Mouse (Mus musculus): ENCODE measurements at regions not wholly inside any gene's neighbourhood (a gene's known extent, or its start where the extent isn't known, plus 50 kb on each side); places are given as distances from the start of the nearest gene placed in this dataset.

- H3K27me3 ChIP-seq (ENCODE audit: control insufficient read depth, insufficient read depth, low read length) = no peaks in the 10 kb centered on the region
- H3K27ac ChIP-seq (ENCODE audit: low read depth, low read length) = no peak overlapping the region
- H3K36me3 ChIP-seq (ENCODE audit: control insufficient read depth, insufficient read depth, low read length) = no peaks in the 10 kb centered on the region
- no peak for ATAC-seq (ENCODE audit: low FRiP score, low TSS enrichment)
- no peak overlapping the region for H3K9ac ChIP-seq (ENCODE audit: low read depth, low read length)
- WGBS = 90% methylated on average over 8 of the region's 8 CpGs
- no peak overlapping the region for H3K4me3 ChIP-seq (ENCODE audit: low read length)
- no peaks in the 10 kb centered on the region for H3K4me1 ChIP-seq (ENCODE audit: control insufficient read depth, insufficient read depth, low read length)
- H3K9me3 ChIP-seq (ENCODE audit: control insufficient read depth, low read length) = no peaks in the 10 kb centered on the region
- H3K4me2 ChIP-seq (replicated peaks; ENCODE audit: low read depth, low read length) = no peak overlapping the region
These were observed 310.9 kb downstream of the Epha7 start for GRCm38 (mm10) chr4:29123697-29124377.

DNA sequence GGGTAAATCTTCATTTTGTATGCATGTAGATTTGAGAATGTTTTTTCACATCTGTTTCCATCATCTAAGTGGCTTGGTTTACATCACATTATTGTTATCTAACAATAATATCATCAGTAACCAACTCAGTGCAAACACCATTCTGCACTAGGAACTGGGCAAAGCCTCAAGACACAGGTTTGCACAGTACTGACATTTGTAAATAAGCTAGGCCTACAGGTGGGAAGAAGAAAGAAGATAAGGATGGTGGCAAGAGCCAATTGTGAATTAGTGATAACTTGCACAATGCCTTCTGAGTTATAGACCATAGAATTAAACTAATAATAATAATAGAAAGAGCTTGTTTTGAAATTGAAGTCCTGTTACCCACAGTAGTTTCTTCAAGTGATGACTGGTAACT is 317.6 kb downstream of the Epha7 start:
- H3K27me3 ChIP-seq (ENCODE audit: control insufficient read depth, insufficient read depth, low read length) = no peaks in the 10 kb centered on the region
- H3K27ac ChIP-seq (ENCODE audit: low read depth, low read length) = no peak overlapping the region
- H3K4me3 ChIP-seq (ENCODE audit: low read length) = no peak overlapping the region
- H3K4me2 ChIP-seq (replicated peaks; ENCODE audit: low read depth, low read length) = no peak overlapping the region
- no peak overlapping the region for H3K9ac ChIP-seq (ENCODE audit: low read depth, low read length)
- H3K4me1 ChIP-seq (ENCODE audit: control insufficient read depth, insufficient read depth, low read length) = no peaks in the 10 kb centered on the region
- H3K36me3 ChIP-seq (ENCODE audit: control insufficient read depth, insufficient read depth, low read length) = no peaks in the 10 kb centered on the region
- no peak for ATAC-seq (ENCODE audit: low FRiP score, low TSS enrichment)
- no peaks in the 10 kb centered on the region for H3K9me3 ChIP-seq (ENCODE audit: control insufficient read depth, low read length)

- no peaks in the 10 kb centered on the region for H3K4me1 ChIP-seq (ENCODE audit: control insufficient read depth, insufficient read depth, low read length)
- no peak overlapping the region; the same call in 1 of the 2 replicates for H3K4me3 ChIP-seq (ENCODE audit: low read length)
- peak; percentile 83 for ATAC-seq (ENCODE audit: low FRiP score, low TSS enrichment)
- H3K36me3 ChIP-seq (ENCODE audit: control insufficient read depth, insufficient read depth, low read length) = no peaks in the 10 kb centered on the region
- H3K27me3 ChIP-seq (ENCODE audit: control insufficient read depth, insufficient read depth, low read length) = no peaks in the 10 kb centered on the region
- 23% methylated on average over 21 of the region's 21 CpGs for WGBS
- peak overlapping the region; percentile 59; the same call in 1 of the 2 replicates for H3K27ac ChIP-seq (ENCODE audit: low read depth, low read length)
- no peaks in the 10 kb centered on the region for H3K9me3 ChIP-seq (ENCODE audit: control insufficient read depth, low read length)
- H3K9ac ChIP-seq (ENCODE audit: low read depth, low read length) = no peak overlapping the region
- peak overlapping the region; percentile 31 for H3K4me2 ChIP-seq (replicated peaks; ENCODE audit: low read depth, low read length)
These were observed 320.7 kb downstream of the Epha7 start for GRCm38 (mm10) chr4:29133404-29134307.

GRCm38 (mm10) chr4:29135685-29136385 is 322.9 kb downstream of the Epha7 start:
- Histone ChIP-seq H3K4me2 (replicated peaks; ENCODE audit: low read depth, low read length) (no peak overlapping the region), H3K4me3 (ENCODE audit: low read length) (no peak overlapping the region), H3K27me3 (ENCODE audit: control insufficient read depth, insufficient read depth, low read length) (no peaks in the 10 kb centered on the region), H3K4me1 (ENCODE audit: control insufficient read depth, insufficient read depth, low read length) (no peaks in the 10 kb centered on the region), H3K9me3 (ENCODE audit: control insufficient read depth, low read length) (no peaks in the 10 kb centered on the region), H3K9ac (ENCODE audit: low read depth, low read length) (no peak overlapping the region), H3K27ac (ENCODE audit: low read depth, low read length) (no peak overlapping the region), H3K36me3 (ENCODE audit: control insufficient read depth, insufficient read depth, low read length) (no peaks in the 10 kb centered on the region)
- 29% methylated on average over 5 of the region's 5 CpGs for WGBS
- ATAC-seq (ENCODE audit: low FRiP score, low TSS enrichment) = no peak

- no peak overlapping the region for H3K4me2 ChIP-seq (replicated peaks; ENCODE audit: low read depth, low read length)
- WGBS = 75% methylated on average over 8 of the region's 8 CpGs
- H3K4me1 ChIP-seq (ENCODE audit: control insufficient read depth, insufficient read depth, low read length) = no peaks in the 10 kb centered on the region
- H3K27ac ChIP-seq (ENCODE audit: low read depth, low read length) = no peak overlapping the region
- H3K36me3 ChIP-seq (ENCODE audit: control insufficient read depth, insufficient read depth, low read length) = no peaks in the 10 kb centered on the region
- no peak overlapping the region for H3K4me3 ChIP-seq (ENCODE audit: low read length)
- H3K9me3 ChIP-seq (ENCODE audit: control insufficient read depth, low read length) = no peaks in the 10 kb centered on the region
- no peak overlapping the region for H3K9ac ChIP-seq (ENCODE audit: low read depth, low read length)
- H3K27me3 ChIP-seq (ENCODE audit: control insufficient read depth, insufficient read depth, low read length) = no peaks in the 10 kb centered on the region
- no peak for ATAC-seq (ENCODE audit: low FRiP score, low TSS enrichment)
These were observed 325.9 kb downstream of the Epha7 start for GRCm38 (mm10) chr4:29138771-29139301.

GRCm38 (mm10) chr4:29143415-29143814 is 330.5 kb downstream of the Epha7 start:
- H3K9me3 ChIP-seq (ENCODE audit: control insufficient read depth, low read length) = no peaks in the 10 kb centered on the region
- 83% methylated on average over 1 of the region's 1 CpGs for WGBS
- H3K27ac ChIP-seq (ENCODE audit: low read depth, low read length) = no peak overlapping the region
- H3K27me3 ChIP-seq (ENCODE audit: control insufficient read depth, insufficient read depth, low read length) = no peaks in the 10 kb centered on the region
- H3K4me2 ChIP-seq (replicated peaks; ENCODE audit: low read depth, low read length) = no peak overlapping the region
- H3K36me3 ChIP-seq (ENCODE audit: control insufficient read depth, insufficient read depth, low read length) = no peaks in the 10 kb centered on the region
- no peak overlapping the region for H3K4me3 ChIP-seq (ENCODE audit: low read length)
- ATAC-seq (ENCODE audit: low FRiP score, low TSS enrichment) = no peak
- no peaks in the 10 kb centered on the region for H3K4me1 ChIP-seq (ENCODE audit: control insufficient read depth, insufficient read depth, low read length)
- H3K9ac ChIP-seq (ENCODE audit: low read depth, low read length) = no peak overlapping the region

- 76% methylated on average over 4 of the region's 4 CpGs for WGBS
These were observed 332.3 kb downstream of the Epha7 start for GRCm38 (mm10) chr4:29145242-29145641.

GRCm38 (mm10) chr4:29152134-29152867 is 339.4 kb downstream of the Epha7 start:
- no peak overlapping the region for H3K4me3 ChIP-seq (ENCODE audit: low read length)
- WGBS = 61% methylated on average over 6 of the region's 6 CpGs

More at GRCm38 (mm10) chr4:29145242-29145641, 332.3 kb downstream of the Epha7 start:
- H3K9me3 ChIP-seq (ENCODE audit: control insufficient read depth, low read length) = no peaks in the 10 kb centered on the region
- H3K27me3 ChIP-seq (ENCODE audit: control insufficient read depth, insufficient read depth, low read length) = no peaks in the 10 kb centered on the region
- no peak overlapping the region for H3K4me2 ChIP-seq (replicated peaks; ENCODE audit: low read depth, low read length)
- ATAC-seq (ENCODE audit: low FRiP score, low TSS enrichment) = no peak
- H3K9ac ChIP-seq (ENCODE audit: low read depth, low read length) = no peak overlapping the region
- H3K27ac ChIP-seq (ENCODE audit: low read depth, low read length) = no peak overlapping the region
- H3K4me1 ChIP-seq (ENCODE audit: control insufficient read depth, insufficient read depth, low read length) = no peaks in the 10 kb centered on the region
- no peak overlapping the region for H3K4me3 ChIP-seq (ENCODE audit: low read length)
- H3K36me3 ChIP-seq (ENCODE audit: control insufficient read depth, insufficient read depth, low read length) = no peaks in the 10 kb centered on the region

More at GRCm38 (mm10) chr4:29152134-29152867, 339.4 kb downstream of the Epha7 start:
- Histone ChIP-seq H3K27me3 (ENCODE audit: control insufficient read depth, insufficient read depth, low read length) (no peaks in the 10 kb centered on the region), H3K36me3 (ENCODE audit: control insufficient read depth, insufficient read depth, low read length) (no peaks in the 10 kb centered on the region), H3K4me2 (replicated peaks; ENCODE audit: low read depth, low read length) (no peak overlapping the region), H3K9me3 (ENCODE audit: control insufficient read depth, low read length) (no peaks in the 10 kb centered on the region), H3K27ac (ENCODE audit: low read depth, low read length) (no peak overlapping the region), H3K9ac (ENCODE audit: low read depth, low read length) (no peak overlapping the region), H3K4me1 (ENCODE audit: control insufficient read depth, insufficient read depth, low read length) (no peaks in the 10 kb centered on the region)
- ATAC-seq (ENCODE audit: low FRiP score, low TSS enrichment) = no peak
